ENCODE assay signal across 26 mouse cellular contexts in the genomic region with DNA sequence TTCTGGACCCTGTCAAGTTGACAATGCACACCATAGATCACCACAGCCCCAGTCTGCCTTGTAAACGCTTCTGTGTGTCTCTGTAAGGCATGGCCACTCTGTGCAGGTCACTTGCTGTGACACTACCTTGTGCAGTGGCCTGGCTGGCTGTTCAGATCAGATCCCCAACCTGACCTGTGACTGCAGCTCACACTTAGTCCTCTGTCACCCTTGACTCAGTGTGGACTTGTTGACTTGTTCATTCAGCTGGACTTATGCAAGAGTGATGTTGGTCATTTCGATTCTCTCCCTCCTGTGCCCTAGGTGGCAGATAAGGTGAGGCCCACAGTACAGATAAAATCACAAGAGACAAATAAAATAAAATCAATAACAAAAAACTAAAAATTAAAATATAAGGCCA. TPM values are rescaled to one million over a fixed set of nuclear protein-coding genes. Genes with fewer than 3 reads are reported as not detected.
"Had no signal": no experiment of that assay in that cellular context is flagged by ENCODE, and none has a peak within 500 bp of the region (broad histone marks: within the 10 kb centered on the region; RNA-seq: fewer than 3 reads in every experiment).

No protein-coding gene starts in this region.

- H3K4me1 ChIP-seq: heart, embryonic 13.5 days; heart, embryonic 15.5 days; limb, embryonic 15.5 days had no signal

- H3K36me3 ChIP-seq: heart, embryonic 13.5 days; heart, embryonic 15.5 days; hindbrain, embryonic 13.5 days; hindbrain, embryonic 15.5 days; kidney, embryonic 15.5 days; limb, embryonic 13.5 days; limb, embryonic 15.5 days had no signal

- H3K27me3 ChIP-seq: hindbrain, embryonic 13.5 days; hindbrain, embryonic 15.5 days; limb, embryonic 15.5 days had no signal

- H3K4me2 ChIP-seq: heart, embryonic 11.5 days; heart, embryonic 13.5 days; heart, embryonic 15.5 days; hindbrain, embryonic 13.5 days; hindbrain, embryonic 15.5 days; kidney, embryonic 15.5 days; limb, embryonic 13.5 days; limb, embryonic 15.5 days had no signal

- DNase-seq: forebrain, postnatal 0 days; gastrocnemius, postnatal 14 days; gastrocnemius, postnatal 36 days; heart, adult 18-20 months; heart, postnatal 14 days; heart, postnatal 36 days; kidney, adult 11 months; kidney, adult 2 months; kidney, adult 9 months; kidney, postnatal 14 days; kidney, postnatal 36 days; layer of hippocampus, adult 9-11 months; layer of hippocampus, postnatal 36 days; left cerebral cortex, postnatal 4 days had no signal

- H3K9me3 ChIP-seq: heart, embryonic 13.5 days; heart, embryonic 15.5 days; hindbrain, embryonic 13.5 days; hindbrain, embryonic 15.5 days; kidney, embryonic 15.5 days; limb, embryonic 13.5 days; limb, embryonic 15.5 days had no signal

- H3K9ac ChIP-seq: forebrain, postnatal 0 days; heart, embryonic 13.5 days; heart, embryonic 15.5 days; hindbrain, embryonic 13.5 days; hindbrain, embryonic 15.5 days; kidney, embryonic 15.5 days; limb, embryonic 13.5 days; limb, embryonic 15.5 days had no signal

- ATAC-seq: forebrain, postnatal 0 days; hindbrain, postnatal 0 days; intestine, embryonic 16.5 days had no signal

- H3K27ac ChIP-seq: heart, embryonic 13.5 days; heart, embryonic 15.5 days; hindbrain, embryonic 13.5 days; hindbrain, embryonic 15.5 days; hindbrain, postnatal 0 days; kidney, embryonic 15.5 days; kidney, postnatal 0 days; limb, embryonic 13.5 days; limb, embryonic 15.5 days had no signal

- H3K4me3 ChIP-seq: heart, embryonic 13.5 days; heart, embryonic 15.5 days; hindbrain, embryonic 13.5 days; hindbrain, embryonic 15.5 days; kidney, embryonic 15.5 days; limb, embryonic 13.5 days; limb, embryonic 15.5 days had no signal

RNA-seq across cellular contexts. Expression of gene Snhg11, which starts 34.1 kb away (rescaled TPM):
- total RNA-seq: heart, postnatal 36 days; hematopoietic stem cell, adult 5-6 weeks had no signal
